Mouse (Mus musculus) hindbrain, embryonic 11.5 days (tissue): ENCODE results near the gene Pde4d. TPM values are rescaled to one million over a fixed set of nuclear protein-coding genes. Genes with fewer than 3 reads are reported as not detected.

Experiments
- ATAC-seq: fragments of 200-750 bp; cut with Nextera tagmentation; 2 replicates; pipeline ENCODE4 v1.8.0; 2017; ENCODE audit warnings: mild to moderate bottlenecking, moderate TSS enrichment, moderate library complexity; ENCODE audit not compliant: low FRiP score
- DNase-seq: peaks from one replicate; pipeline ENCODE4 v3.0.0-alpha.2; 2015; ENCODE audit warnings: low spot score
- H3K27ac ChIP-seq: fragments of 300-500 bp; sonication (generic); 2 replicates; pipeline ENCODE4 v1.5.1; 2014; ENCODE audit warnings: mild to moderate bottlenecking, low read depth, low read length
- H3K27me3 ChIP-seq: fragments of 300-500 bp; sonication (generic); 2 replicates; pipeline ENCODE4 v1.6.1; 2014; ENCODE audit warnings: mild to moderate bottlenecking, low read length, moderate library complexity, mixed read lengths; ENCODE audit not compliant: control insufficient read depth, insufficient read depth
- H3K36me3 ChIP-seq: fragments of 300-500 bp; sonication (generic); 2 replicates; pipeline ENCODE4 v1.6.1; 2014; ENCODE audit warnings: mild to moderate bottlenecking, low read length, moderate library complexity, mixed read lengths; ENCODE audit not compliant: control insufficient read depth, insufficient read depth
- H3K4me1 ChIP-seq: fragments of 300-500 bp; sonication (generic); replicated peaks from 2 replicates; pipeline ENCODE4 v1.6.1; 2014; ENCODE audit warnings: low read length, mixed read lengths; ENCODE audit not compliant: control insufficient read depth, insufficient read depth
- H3K4me2 ChIP-seq: fragments of 300-500 bp; sonication (generic); replicated peaks from 2 replicates; pipeline ENCODE4 v1.6.1; 2014; ENCODE audit warnings: mild to moderate bottlenecking, low read depth, low read length
- H3K4me3 ChIP-seq: fragments of 300-500 bp; sonication (generic); 2 replicates; pipeline ENCODE4 v1.5.1; 2014; ENCODE audit warnings: low read depth, low read length
- H3K9ac ChIP-seq: fragments of 300-500 bp; sonication (generic); 2 replicates; pipeline ENCODE4 v1.6.1; 2014; ENCODE audit warnings: low read depth, low read length
- H3K9me3 ChIP-seq: fragments of 300-500 bp; sonication (generic); 2 replicates; pipeline ENCODE4 v1.6.1; 2016; ENCODE audit warnings: low read length; ENCODE audit not compliant: control insufficient read depth
- WGBS: fragments of 180-500 bp; shearing (Covaris S2); extraction: QIAGEN DNeasy Blood & Tissue Kit; methylation state at CpG from one replicate; pipeline ENCODE4 v1.1.7; 2014; 5-methylcytosine and 5-hydroxymethylcytosine counted together
- polyA plus RNA-seq: library from polyadenylated mRNA; unstranded; fragments of >200 nt; fragmentation: Nextera tagmentation; extraction: Ambion mirVana; gene quantifications from 2 replicates; pipeline ENCODE4 v1.2.1, GENCODE M21; 2014

Gene Pde4d
- polyA plus RNA-seq, 1 experiment from 2014 or later = 18.3 TPM

DNA sequence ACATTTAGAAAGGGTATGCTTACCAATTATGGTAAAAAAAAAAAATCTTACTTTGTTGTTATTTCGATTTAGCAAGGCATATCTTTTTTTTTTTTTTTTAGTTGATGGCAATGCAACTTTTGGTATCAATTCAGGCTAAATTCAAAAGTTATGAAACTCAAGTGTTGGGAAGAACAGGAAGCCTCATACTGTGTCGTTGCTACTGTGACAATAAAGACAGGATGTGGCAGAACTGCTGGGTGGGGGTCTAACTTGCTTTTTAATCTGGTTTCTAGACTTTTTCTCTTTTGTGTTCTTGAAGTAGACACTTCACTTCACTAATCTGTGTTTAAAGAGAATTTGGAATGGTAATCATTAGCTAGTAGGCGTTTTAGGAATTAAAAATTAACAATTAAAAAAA lies 147.2 kb downstream of the Pde4d start:
- Histone ChIP-seq H3K9ac (no peak overlapping the region), H3K4me2 (no peak overlapping the region), H3K9me3 (no peaks in the 10 kb centered on the region), H3K27me3 (no peaks in the 10 kb centered on the region), H3K27ac (no peak overlapping the region), H3K36me3 (no peaks in the 10 kb centered on the region), H3K4me1 (no peaks in the 10 kb centered on the region), H3K4me3 (no peak overlapping the region)
- DNase-seq (no peak), ATAC-seq (no peak)
- WGBS = 72% methylated on average over 3 of the region's 3 CpGs

DNA sequence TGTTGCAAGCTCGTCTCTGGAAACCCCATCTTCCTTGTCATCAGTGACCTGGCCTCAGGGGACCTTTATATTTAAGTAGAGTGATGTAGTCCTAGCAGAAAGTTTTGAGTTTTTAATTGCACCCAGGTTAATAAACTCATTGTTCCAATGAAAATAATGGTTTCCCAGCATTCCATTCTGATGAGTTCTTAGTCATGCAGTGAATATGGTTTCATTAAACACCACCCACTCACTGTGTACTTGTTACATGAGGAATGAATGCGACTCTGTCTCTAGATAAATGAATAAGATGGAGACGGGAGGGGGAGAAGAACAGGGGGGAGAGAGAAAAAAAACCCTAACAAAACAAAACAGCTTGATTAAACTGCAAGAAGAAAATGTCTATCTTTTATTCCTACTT lies 148.9 kb downstream of the Pde4d start:
- Histone ChIP-seq H3K36me3 (no peaks in the 10 kb centered on the region), H3K4me1 (no peaks in the 10 kb centered on the region), H3K27me3 (no peaks in the 10 kb centered on the region), H3K9me3 (no peaks in the 10 kb centered on the region), H3K9ac (no peak overlapping the region), H3K4me3 (no peak overlapping the region), H3K27ac (no peak overlapping the region), H3K4me2 (no peak overlapping the region)
- no peak for ATAC-seq
- DNase-seq = no peak
- 79% methylated on average over 3 of the region's 3 CpGs for WGBS

DNA sequence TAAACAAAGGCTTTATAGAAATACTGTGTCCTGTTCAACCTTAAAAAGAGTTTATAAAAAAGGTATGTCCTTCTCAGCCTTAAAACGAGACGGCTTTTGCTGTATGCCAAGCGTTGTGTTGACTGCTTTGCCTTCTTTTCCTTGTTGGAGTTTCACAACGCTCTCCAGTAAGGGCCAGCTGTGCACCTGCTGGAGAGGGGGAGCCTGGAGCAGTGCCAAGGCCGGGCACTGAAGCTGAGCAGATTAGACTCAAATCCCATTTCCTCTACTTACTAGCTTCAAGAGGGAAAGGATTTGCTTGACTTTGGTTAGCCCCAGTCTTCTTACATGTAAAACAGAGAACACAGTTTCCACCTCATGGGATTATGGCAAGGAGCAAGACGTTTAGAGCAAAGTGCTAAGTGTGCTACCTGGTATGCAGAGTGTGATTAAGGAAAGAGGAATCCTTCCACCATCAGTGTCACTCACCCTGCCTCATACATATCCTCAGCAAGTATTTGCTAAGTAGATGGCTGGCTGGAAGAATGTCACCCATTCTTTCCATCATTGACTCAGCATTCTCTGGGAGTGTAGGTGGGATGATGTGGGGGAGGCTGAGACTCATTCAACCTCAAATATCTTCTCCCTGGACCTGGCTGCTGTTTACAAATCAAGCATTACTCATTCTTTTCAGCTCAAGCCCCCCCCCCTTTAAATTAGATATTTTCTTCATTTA lies 149.6 kb downstream of the Pde4d start:
- Histone ChIP-seq H3K4me2 (no peak overlapping the region), H3K9ac (no peak overlapping the region), H3K36me3 (no peaks in the 10 kb centered on the region), H3K4me1 (no peaks in the 10 kb centered on the region), H3K27ac (no peak overlapping the region), H3K27me3 (no peaks in the 10 kb centered on the region), H3K9me3 (no peaks in the 10 kb centered on the region), H3K4me3 (no peak overlapping the region)
- 82% methylated on average over 6 of the region's 6 CpGs for WGBS
- ATAC-seq = no peak
- DNase-seq = no peak

DNA sequence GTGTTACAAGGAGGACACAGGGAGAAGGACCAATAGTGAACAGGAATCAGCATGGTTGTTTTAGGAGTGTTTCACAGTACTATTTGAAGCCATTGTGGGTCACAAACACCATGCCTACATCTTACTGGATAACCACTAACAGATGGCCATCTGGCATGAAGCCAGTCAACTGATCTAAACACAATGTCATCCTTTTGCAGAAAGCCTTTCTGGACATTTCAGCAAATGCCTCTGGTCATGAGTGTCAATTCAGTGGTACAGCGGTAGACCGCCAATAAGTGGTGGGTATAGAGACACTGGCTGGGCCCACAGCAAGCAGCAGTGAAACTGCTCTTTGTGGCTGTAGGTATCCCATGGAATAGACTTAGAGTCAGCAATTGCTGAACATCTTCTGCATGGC lies 151.3 kb downstream of the Pde4d start:
- WGBS = 93% methylated on average over 2 of the region's 2 CpGs
- H3K9ac ChIP-seq = no peak overlapping the region
- ATAC-seq (no peak), DNase-seq (no peak)
- H3K4me1 ChIP-seq = no peaks in the 10 kb centered on the region
- H3K36me3 ChIP-seq = no peaks in the 10 kb centered on the region
- no peaks in the 10 kb centered on the region for H3K9me3 ChIP-seq
- H3K4me2 ChIP-seq = no peak overlapping the region
- H3K27ac ChIP-seq = no peak overlapping the region
- H3K27me3 ChIP-seq = no peaks in the 10 kb centered on the region
- no peak overlapping the region for H3K4me3 ChIP-seq

DNA sequence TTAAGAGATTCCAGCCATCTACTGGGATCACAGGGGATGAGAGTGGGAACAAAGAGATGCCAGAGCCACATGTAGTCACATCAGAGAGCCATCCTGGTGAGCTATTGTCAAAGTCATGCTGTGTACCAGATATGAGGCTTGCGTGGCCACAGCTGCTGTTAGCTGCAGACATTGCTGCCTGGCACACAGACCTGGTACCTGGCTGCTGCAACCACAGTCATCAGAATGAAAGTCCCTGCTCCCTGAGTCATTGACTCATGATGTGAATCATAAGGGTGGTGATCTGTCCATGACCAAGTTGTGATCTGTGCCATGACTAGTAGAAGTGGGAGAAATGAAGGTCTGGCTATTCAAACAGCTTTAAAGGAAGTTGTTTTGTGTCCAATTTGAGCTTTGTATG lies 153.8 kb downstream of the Pde4d start:
- 18% methylated on average over 1 of the region's 1 CpGs for WGBS
- Histone ChIP-seq H3K9ac (no peak overlapping the region), H3K27me3 (no peaks in the 10 kb centered on the region), H3K27ac (no peak overlapping the region), H3K36me3 (no peaks in the 10 kb centered on the region), H3K4me2 (no peak overlapping the region), H3K4me1 (no peaks in the 10 kb centered on the region), H3K9me3 (no peaks in the 10 kb centered on the region), H3K4me3 (no peak overlapping the region)
- no peak for DNase-seq
- no peak; the same call in 1 of the 2 replicates for ATAC-seq

DNA sequence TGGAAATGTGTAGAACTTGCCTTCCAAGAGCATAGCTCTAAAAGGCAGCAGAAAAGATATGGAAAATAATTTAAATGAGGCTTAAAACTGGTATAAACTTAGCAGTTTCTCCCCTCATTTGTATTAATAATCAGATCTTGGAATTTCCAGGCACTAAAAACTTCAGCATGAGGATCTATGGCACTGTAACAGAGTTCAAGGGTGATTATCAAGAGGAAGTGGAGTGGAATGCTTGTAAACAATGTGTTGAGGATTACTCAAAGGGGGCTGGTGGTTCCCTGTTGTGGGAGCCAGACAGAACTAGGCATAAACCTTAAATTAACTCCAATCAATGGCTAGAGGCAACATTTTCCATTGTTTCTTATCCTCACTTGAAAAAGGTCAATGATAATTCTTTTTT lies 154.5 kb downstream of the Pde4d start:
- Histone ChIP-seq H3K27me3 (no peaks in the 10 kb centered on the region), H3K9ac (no peak overlapping the region), H3K27ac (no peak overlapping the region), H3K9me3 (no peaks in the 10 kb centered on the region), H3K4me1 (no peaks in the 10 kb centered on the region), H3K4me2 (no peak overlapping the region), H3K36me3 (no peaks in the 10 kb centered on the region), H3K4me3 (no peak overlapping the region)
- no peak for DNase-seq
- ATAC-seq = no peak

DNA sequence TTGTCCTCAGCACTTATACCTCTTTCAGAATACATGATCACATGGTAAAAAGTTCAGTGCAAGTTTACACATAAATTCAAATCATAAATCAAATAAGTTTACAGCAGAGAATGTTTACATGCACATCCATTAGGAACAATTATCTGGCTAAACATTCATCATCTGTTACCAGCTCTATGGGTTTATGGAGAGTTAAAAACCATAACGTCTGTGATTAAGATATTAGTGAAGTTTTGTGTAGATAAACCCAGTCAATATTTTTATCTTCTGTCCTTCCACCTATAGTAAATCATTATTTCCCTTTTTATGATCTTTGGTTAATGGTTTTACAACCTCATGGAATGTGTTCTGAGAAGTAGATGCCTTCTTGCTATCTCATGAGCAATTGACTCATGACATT lies 168.5 kb downstream of the Pde4d start:
- Histone ChIP-seq H3K9ac (no peak overlapping the region), H3K4me1 (no peaks in the 10 kb centered on the region), H3K4me3 (no peak overlapping the region), H3K4me2 (no peak overlapping the region), H3K36me3 (no peaks in the 10 kb centered on the region), H3K9me3 (no peaks in the 10 kb centered on the region), H3K27ac (no peak overlapping the region), H3K27me3 (no peaks in the 10 kb centered on the region)
- 95% methylated on average over 1 of the region's 1 CpGs for WGBS
- no peak for ATAC-seq
- no peak for DNase-seq

DNA sequence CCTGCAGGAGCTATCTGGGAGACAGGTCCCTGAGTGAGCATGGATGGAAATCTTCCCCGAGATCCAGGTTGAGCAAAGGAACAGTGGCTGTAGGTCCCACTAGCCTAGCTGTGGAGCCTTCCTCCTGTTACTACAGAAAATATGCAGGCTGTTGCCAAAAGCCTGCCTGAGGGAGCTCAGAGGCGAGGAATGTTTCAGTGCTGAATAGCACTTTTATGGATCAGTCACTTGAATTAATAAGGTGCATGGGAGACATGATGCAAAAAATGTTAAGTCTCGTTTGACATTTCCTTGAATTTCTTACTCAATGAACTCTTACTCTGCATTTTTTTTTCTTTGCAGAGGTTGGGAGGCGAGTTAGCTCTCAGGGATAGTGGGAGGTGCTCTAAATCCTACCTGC lies 172.9 kb downstream of the Pde4d start:
- no peaks in the 10 kb centered on the region for H3K27me3 ChIP-seq
- WGBS = 70% methylated on average over 4 of the region's 4 CpGs
- no peak overlapping the region for H3K4me3 ChIP-seq
- H3K27ac ChIP-seq = no peak overlapping the region
- no peak overlapping the region for H3K4me2 ChIP-seq
- ATAC-seq = no peak
- H3K9ac ChIP-seq = no peak overlapping the region
- H3K9me3 ChIP-seq = no peaks in the 10 kb centered on the region
- H3K4me1 ChIP-seq = no peaks in the 10 kb centered on the region
- H3K36me3 ChIP-seq = no peaks in the 10 kb centered on the region
- no peak for DNase-seq

DNA sequence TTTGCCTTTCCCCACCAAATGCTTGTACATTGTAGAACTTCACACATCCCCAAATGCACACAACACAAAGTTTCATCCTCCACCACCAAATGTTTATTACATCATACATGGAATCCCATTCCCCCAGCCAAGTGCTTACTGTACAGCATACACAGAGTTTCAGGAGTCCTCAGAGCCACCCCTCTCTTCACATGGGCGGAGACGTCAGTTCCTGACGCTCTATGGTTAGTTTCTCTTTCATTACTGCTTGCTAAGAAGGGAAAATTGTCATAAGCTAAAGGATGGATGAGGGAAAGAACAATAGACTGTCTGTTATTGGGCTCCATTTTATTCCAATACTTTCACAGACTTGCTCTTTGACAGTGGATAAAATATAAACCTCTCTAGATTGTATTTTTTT lies 174.2 kb downstream of the Pde4d start:
- no peak overlapping the region for H3K27ac ChIP-seq
- H3K9me3 ChIP-seq = no peaks in the 10 kb centered on the region
- ATAC-seq (no peak), DNase-seq (no peak)
- no peak overlapping the region for H3K4me3 ChIP-seq
- H3K9ac ChIP-seq = no peak overlapping the region
- 90% methylated on average over 3 of the region's 3 CpGs for WGBS
- H3K4me2 ChIP-seq = no peak overlapping the region
- no peaks in the 10 kb centered on the region for H3K4me1 ChIP-seq
- H3K27me3 ChIP-seq = no peaks in the 10 kb centered on the region
- no peaks in the 10 kb centered on the region for H3K36me3 ChIP-seq
